Mouse (Mus musculus) lung, embryonic 14.5 days (tissue): ENCODE data around the gene Pgam5. TPM values are rescaled to one million over a fixed set of nuclear protein-coding genes. Genes with fewer than 3 reads are reported as not detected.

Experiments used
- ATAC-seq: fragments of 200-750 bp; cut with Nextera tagmentation; 2 replicates; pipeline ENCODE4 v1.8.0; 2017; ENCODE audit warnings: mild to moderate bottlenecking, moderate TSS enrichment, moderate library complexity; ENCODE audit not compliant: insufficient read depth
- DNase-seq: peaks from one replicate; pipeline ENCODE4 v3.0.0-alpha.2; 2015
- H3K27ac ChIP-seq: fragments of 300-500 bp; sonication (generic); 2 replicates; pipeline ENCODE4 v1.5.1; 2014; ENCODE audit warnings: low read depth, mild to moderate bottlenecking, moderate library complexity
- H3K27me3 ChIP-seq: fragments of 300-500 bp; sonication (generic); 2 replicates; pipeline ENCODE4 v1.6.1; 2014; ENCODE audit warnings: low read length, control low read depth; ENCODE audit not compliant: insufficient read depth
- H3K36me3 ChIP-seq: fragments of 300-500 bp; sonication (generic); 2 replicates; pipeline ENCODE4 v1.6.1; 2014; ENCODE audit warnings: control low read depth; ENCODE audit not compliant: insufficient read depth
- H3K4me1 ChIP-seq: fragments of 300-500 bp; sonication (generic); 2 replicates; pipeline ENCODE4 v1.6.1; 2014; ENCODE audit warnings: antibody characterized with exemption, control low read depth; ENCODE audit not compliant: insufficient read depth
- H3K4me2 ChIP-seq: fragments of 300-500 bp; sonication (generic); 2 replicates; pipeline ENCODE4 v1.6.1; 2014; ENCODE audit warnings: mild to moderate bottlenecking
- H3K4me3 ChIP-seq: fragments of 300-500 bp; sonication (generic); 2 replicates; pipeline ENCODE4 v1.5.1; 2014; ENCODE audit warnings: low read depth, low read length
- H3K9ac ChIP-seq: fragments of 300-500 bp; sonication (generic); 2 replicates; pipeline ENCODE4 v1.6.1; 2014
- H3K9me3 ChIP-seq: fragments of 300-500 bp; sonication (generic); 2 replicates; pipeline ENCODE4 v1.6.1; 2016; ENCODE audit warnings: low read depth, low read length, control low read depth
- CTCF ChIP-seq: IDR thresholded peaks from 2 replicates; pipeline ENCODE4 v1.5.1; 2016; ENCODE audit warnings: antibody characterized with exemption, low read depth
- WGBS: fragments of 180-500 bp; shearing (Covaris S2); extraction: QIAGEN DNeasy Blood & Tissue Kit; methylation state at CpG from one replicate; pipeline ENCODE4 v1.1.7; 2014; 5-methylcytosine and 5-hydroxymethylcytosine counted together
- polyA plus RNA-seq: library from polyadenylated mRNA; unstranded; fragments of >200 nt; fragmentation: Nextera tagmentation; extraction: Ambion mirVana; gene quantifications from 2 replicates; pipeline ENCODE4 v1.2.1, GENCODE M21; 2014

Pgam5 gene
- 72.9 and 74.0 TPM in 2 replicates for polyA plus RNA-seq

DNA sequence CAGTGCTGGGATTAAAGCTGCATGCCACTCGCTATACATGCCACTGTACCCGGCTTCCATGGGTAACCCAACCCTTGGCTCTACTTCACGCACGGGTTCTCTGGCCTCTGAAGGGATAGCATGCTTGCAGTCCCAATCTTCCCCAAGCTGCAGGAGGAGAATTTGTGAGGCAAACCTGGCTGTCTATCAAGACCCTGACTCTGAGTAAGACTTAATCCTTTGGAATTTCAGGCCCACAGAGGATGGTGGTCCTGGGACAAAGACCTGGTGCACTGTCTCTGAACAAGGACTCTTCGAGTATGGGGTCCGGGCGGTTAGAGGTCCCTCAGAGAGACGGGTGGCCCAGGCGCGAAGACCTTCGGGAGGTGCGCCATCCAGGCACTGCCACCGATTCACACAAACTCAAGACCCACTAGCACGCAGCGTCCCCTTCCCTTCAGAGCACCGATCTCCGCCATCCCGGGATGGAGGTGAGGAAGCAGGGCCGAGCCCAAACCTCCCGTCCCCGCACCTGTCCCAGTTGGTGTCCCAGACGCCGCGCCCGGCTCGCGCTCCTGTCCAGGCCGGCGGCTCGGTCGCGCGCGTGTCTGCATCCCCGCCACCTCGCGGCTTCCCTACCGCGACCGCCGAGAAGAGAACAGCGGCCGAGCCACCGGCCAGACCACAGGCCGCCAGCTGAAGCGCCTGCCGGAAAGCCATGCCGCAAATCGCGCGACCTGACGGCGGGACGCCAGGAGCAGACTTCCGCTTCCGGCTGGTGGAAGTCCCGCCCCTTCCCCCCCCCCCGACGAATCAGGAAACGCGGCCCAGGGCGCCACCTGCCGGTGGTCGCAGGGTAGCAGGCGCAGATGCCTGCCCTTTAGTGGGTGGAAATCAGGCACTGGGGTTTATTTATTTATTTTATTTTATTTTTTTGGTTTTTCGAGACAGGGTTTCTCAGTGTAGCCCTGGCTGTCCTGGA lies at the start of gene Pgam5:
Gene Pgam5 (minus strand): TSS at position 773 of the 961 bp plus-strand sequence.
- WGBS: under 1% methylated on average over 61 of the region's 66 CpGs
- Histone ChIP-seq H3K4me3 (peak within 1 kb of the TSS; percentile 97), H3K27ac (peak within 1 kb of the TSS; percentile 50; the same call in 1 of the 2 replicates), H3K27me3 (no peaks in the 10 kb centered on the region), H3K36me3 (peaks cover 31% of the 10 kb centered on the region), H3K4me1 (0 out of 2 replicates have a peak, but pooled peaks cover 4% of the 10 kb centered on the region), H3K9ac (peak within 1 kb of the TSS; percentile 88), H3K4me2 (peak within 1 kb of the TSS; percentile 94), H3K9me3 (no peaks in the 10 kb centered on the region)
- DNase-seq (peak; percentile 95), ATAC-seq (peak; percentile 89)
- TF ChIP-seq CTCF: peak; percentile 83

DNA sequence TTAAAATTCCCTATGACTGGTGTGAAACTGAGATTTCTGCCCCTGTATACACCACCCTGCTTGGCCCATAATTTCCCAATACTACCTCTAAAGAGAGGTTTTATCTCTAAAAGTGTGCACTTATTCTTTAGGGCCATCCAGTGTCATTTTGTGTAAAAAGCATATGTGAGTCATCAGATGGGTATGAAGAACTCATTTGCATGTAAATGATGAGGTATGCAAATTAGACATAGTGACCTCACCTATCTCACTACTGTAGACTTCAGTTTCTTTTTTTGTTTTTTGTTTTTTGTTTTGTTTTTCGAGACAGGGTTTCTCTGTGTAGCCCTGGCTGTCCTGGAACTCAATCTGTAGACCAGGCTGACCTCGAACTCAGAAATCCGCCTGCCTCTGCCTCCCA lies 43.4 kb upstream of the Pgam5 start:
- Histone ChIP-seq H3K27me3 (no peaks in the 10 kb centered on the region), H3K9ac (no peak overlapping the region), H3K36me3 (peaks cover 70% of the 10 kb centered on the region), H3K4me3 (no peak overlapping the region), H3K27ac (no peak overlapping the region), H3K4me2 (no peak overlapping the region), H3K4me1 (no peaks in the 10 kb centered on the region), H3K9me3 (no peaks in the 10 kb centered on the region)
- no peak for ATAC-seq
- no peak for DNase-seq
- WGBS: 95% methylated on average over 3 of the region's 3 CpGs
- TF ChIP-seq CTCF: no peak

DNA sequence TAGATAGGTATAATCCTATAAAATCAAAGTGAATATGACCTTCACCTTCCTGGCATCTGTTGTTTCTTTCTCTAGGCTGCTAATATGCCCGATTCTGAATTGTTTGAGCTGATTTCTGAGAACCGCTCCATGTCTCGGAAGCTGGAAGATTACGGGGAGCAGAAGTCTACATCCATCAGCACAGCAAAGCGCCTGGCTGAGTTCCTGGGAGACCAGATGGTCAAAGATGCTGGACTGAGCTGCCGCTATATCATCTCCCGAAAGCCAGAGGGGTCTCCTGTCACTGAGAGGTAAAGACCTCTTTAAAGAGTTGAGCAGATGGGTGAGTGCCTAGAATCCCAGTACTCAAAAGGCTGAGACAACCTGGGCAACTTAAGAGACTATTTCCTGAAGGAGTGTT lies 39.1 kb upstream of the Pgam5 start:
- ATAC-seq (no peak), DNase-seq (no peak)
- peaks cover 88% of the 10 kb centered on the region for H3K36me3 ChIP-seq
- no peak for TF ChIP-seq CTCF
- no peaks in the 10 kb centered on the region for H3K9me3 ChIP-seq
- H3K4me1 ChIP-seq: no peaks in the 10 kb centered on the region
- no peak overlapping the region for H3K4me2 ChIP-seq
- WGBS: 94% methylated on average over 7 of the region's 7 CpGs
- no peak overlapping the region for H3K9ac ChIP-seq
- no peak overlapping the region for H3K27ac ChIP-seq
- H3K4me3 ChIP-seq: no peak overlapping the region
- H3K27me3 ChIP-seq: no peaks in the 10 kb centered on the region

DNA sequence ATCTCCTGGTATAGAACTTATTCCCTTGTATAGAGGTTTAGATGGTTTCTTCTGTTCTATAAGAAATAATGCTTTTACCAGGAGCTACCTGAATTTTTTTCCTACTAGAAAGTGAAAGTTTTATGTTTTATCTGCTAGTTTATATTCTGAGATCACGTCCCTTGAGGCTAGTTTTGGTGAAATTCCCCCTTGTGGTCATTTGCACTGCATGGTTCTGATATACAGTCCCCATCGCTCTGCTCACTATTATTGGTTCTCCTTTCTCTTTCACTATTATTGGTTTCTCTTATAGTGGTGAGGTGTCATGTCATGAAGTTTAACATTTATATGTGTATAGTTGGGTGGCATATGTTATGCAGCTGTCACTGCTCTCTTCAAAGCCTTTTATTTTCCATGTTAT lies 30.9 kb upstream of the Pgam5 start:
- 90% methylated on average over 2 of the region's 2 CpGs for WGBS
- no peak for DNase-seq
- ATAC-seq: no peak
- H3K9ac ChIP-seq: no peak overlapping the region
- no peaks in the 10 kb centered on the region for H3K4me1 ChIP-seq
- H3K4me2 ChIP-seq: no peak overlapping the region
- H3K27me3 ChIP-seq: no peaks in the 10 kb centered on the region
- H3K4me3 ChIP-seq: no peak overlapping the region
- H3K27ac ChIP-seq: no peak overlapping the region
- peaks cover 95% of the 10 kb centered on the region for H3K36me3 ChIP-seq
- TF ChIP-seq CTCF: no peak
- H3K9me3 ChIP-seq: no peaks in the 10 kb centered on the region

DNA sequence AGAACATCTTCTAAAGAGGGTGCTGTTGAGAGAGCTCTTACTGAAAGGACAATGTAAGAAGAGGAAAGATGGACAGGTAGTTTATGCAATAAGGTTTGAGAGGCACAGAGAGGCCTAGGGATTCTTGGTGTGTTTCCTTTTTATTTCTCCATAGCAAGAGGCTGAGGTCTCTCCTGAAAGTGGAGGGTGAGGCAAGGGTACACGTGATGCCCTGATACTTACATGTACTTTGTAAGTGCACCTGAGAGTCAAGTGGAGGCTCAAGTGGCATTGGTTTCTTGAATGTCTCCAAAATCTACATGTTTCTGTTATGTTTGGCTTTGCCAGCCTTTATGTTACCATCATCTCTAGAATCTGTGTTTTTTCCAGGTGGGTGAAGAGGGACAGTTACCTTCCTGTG lies 26.9 kb upstream of the Pgam5 start:
- TF ChIP-seq CTCF: no peak
- H3K4me2 ChIP-seq: no peak overlapping the region
- no peak overlapping the region for H3K4me3 ChIP-seq
- no peaks in the 10 kb centered on the region for H3K27me3 ChIP-seq
- no peaks in the 10 kb centered on the region for H3K9me3 ChIP-seq
- H3K27ac ChIP-seq: no peak overlapping the region
- ATAC-seq (no peak), DNase-seq (no peak)
- 83% methylated on average over 1 of the region's 1 CpGs for WGBS
- H3K36me3 ChIP-seq: peaks cover 91% of the 10 kb centered on the region
- H3K9ac ChIP-seq: no peak overlapping the region
- no peaks in the 10 kb centered on the region for H3K4me1 ChIP-seq

DNA sequence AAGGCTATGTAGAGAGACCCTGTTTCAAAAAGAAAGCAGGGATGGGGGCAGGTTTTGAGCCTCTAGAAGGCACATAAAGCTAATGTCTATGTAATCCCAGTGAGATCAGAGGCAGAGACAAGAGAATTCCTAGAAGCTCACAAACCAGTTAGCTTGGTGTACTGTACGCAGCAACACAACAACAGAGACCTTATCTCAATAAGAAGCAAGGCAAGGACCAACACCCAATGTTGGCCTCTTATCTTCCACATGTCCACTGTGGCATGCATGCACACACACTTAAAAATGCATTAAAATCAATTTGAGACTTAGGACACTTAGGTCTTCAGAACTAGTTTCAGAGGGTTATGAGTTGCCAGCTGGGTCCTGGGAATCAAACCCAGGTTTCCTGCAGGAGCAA lies 21.9 kb upstream of the Pgam5 start:
- Histone ChIP-seq H3K9ac (no peak overlapping the region), H3K36me3 (peaks cover 71% of the 10 kb centered on the region), H3K4me1 (no peaks in the 10 kb centered on the region), H3K4me2 (no peak overlapping the region), H3K9me3 (no peaks in the 10 kb centered on the region), H3K4me3 (no peak overlapping the region), H3K27me3 (no peaks in the 10 kb centered on the region), H3K27ac (no peak overlapping the region)
- TF ChIP-seq CTCF: no peak
- WGBS: 92% methylated on average over 1 of the region's 1 CpGs
- ATAC-seq (no peak), DNase-seq (no peak)

DNA sequence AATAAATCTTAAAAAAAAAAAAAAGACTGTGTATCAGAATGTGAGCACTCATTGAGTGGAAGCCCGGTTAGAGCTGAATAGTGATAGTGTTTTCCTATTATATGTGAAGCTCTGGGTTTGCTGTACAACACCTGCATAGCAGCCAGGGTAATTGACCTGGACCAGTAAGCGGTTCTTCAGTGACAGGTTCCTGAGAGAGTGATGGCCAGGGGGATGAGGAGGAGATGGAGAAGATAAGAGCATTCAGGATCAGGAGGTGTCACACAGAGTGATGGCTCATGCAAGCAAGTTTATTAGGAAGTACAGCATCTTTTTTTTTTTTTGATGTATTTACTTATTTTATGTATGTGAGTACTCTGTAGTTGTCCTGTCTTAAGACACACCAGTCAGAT lies 17.4 kb upstream of the Pgam5 start:
- Histone ChIP-seq H3K27ac (no peak overlapping the region), H3K4me3 (peak overlapping the region; percentile 72), H3K4me1 (peaks cover 4% of the 10 kb centered on the region; the same call in 1 of the 2 replicates), H3K9ac (peak overlapping the region; percentile 83), H3K36me3 (peaks cover 32% of the 10 kb centered on the region), H3K27me3 (peaks cover 16% of the 10 kb centered on the region), H3K4me2 (peak overlapping the region; percentile 97), H3K9me3 (no peaks in the 10 kb centered on the region)
- DNase-seq (no peak), ATAC-seq (no peak)
- TF ChIP-seq CTCF: no peak
- 58% methylated on average over 2 of the region's 2 CpGs for WGBS
